Mouse (Mus musculus): Measurements from ENCODE around the gene Calhm1. TPM values are rescaled to one million over a fixed set of nuclear protein-coding genes. Genes with fewer than 3 reads are reported as not detected.
"Not testable (repeated sequence)": the region's sequence is repeated elsewhere in the genome, so short reads cannot be mapped to it uniquely, and the experiment has no call there.

Gene Calhm1
- polyA plus RNA-seq, 1 experiment: not detected

- DNase-seq (ENCODE audit: low read depth): no peak
- TF ChIP-seq CTCF (IDR thresholded peaks at IDR 0.05; ENCODE audit: borderline replicate concordance, extremely low read depth, insufficient read depth, insufficient read length) (no peak), POLR2A (IDR thresholded peaks at IDR 0.05; ENCODE audit: borderline replicate concordance, extremely low read depth, insufficient read depth, insufficient read length, poor library complexity, severe bottlenecking) (no peak)
Observed at GRCm38 (mm10) chr19:47152062-47152369, 8.0 kb upstream of the Calhm1 start.

DNA sequence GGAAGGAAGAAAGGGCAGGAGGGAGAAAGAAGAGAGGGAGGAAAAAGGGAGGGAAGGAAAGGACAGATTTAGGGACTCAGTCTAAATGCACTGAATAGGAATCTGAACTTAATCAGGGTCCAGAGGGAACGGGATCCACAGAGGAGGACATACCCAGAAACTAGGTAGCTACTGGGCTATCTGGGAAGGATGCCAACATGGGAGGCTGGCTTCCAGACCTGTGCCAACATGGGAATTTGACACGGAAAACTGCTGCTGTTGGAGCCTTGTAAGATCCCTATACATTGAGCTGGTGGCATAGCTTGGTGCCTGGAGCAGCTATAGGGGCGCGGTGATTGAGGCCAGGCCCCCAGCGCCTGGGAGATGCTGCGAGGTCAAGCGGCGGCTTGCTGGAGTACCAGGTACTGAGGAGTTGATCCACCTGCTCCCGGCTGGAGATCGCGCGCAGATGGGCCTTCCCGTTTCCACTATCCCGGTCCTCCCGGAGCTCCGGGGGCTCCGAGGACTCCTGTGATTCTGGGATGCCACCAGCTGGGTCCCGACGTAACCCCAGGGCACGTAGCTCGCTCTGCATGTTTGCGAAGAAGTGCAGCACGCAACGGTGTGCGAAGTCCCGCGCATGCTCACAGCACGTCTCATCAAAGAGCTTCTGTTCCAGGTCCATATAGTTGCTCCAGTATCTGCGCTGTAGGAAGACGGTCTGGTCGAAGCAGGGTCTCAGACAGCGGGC, 7.4 kb upstream of the Calhm1 start:
- DNase-seq (ENCODE audit: low read depth): peak; percentile 79
- TF ChIP-seq CTCF (IDR thresholded peaks at IDR 0.05; ENCODE audit: borderline replicate concordance, extremely low read depth, insufficient read depth, insufficient read length) (no peak), POLR2A (IDR thresholded peaks at IDR 0.05; ENCODE audit: borderline replicate concordance, extremely low read depth, insufficient read depth, insufficient read length, poor library complexity, severe bottlenecking) (no peak)

DNA sequence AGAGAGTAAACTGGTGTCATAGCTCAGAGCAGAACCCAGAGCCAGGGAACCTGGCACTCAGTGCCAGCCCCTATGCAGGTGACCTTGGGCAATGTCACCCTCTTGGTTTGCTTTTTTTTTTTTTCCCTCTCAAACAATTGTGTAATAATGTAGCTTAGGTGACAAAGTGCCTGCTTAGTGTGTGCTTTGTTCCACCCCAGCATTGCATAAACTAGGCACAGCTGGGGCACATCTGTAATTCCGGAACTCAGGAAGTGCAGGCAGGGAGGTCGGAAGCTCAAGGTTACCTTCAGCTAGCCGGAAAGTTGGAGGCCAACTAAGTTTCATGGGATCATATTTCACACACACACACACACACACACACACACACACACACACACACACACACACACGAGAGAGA, 5.8 kb upstream of the Calhm1 start:
- TF ChIP-seq POLR2A (IDR thresholded peaks at IDR 0.05; ENCODE audit: borderline replicate concordance, extremely low read depth, insufficient read depth, insufficient read length, poor library complexity, severe bottlenecking): no peak
- TF ChIP-seq CTCF (IDR thresholded peaks at IDR 0.05; ENCODE audit: borderline replicate concordance, extremely low read depth, insufficient read depth, insufficient read length): no peak
- no peak for DNase-seq (ENCODE audit: low read depth)

DNA sequence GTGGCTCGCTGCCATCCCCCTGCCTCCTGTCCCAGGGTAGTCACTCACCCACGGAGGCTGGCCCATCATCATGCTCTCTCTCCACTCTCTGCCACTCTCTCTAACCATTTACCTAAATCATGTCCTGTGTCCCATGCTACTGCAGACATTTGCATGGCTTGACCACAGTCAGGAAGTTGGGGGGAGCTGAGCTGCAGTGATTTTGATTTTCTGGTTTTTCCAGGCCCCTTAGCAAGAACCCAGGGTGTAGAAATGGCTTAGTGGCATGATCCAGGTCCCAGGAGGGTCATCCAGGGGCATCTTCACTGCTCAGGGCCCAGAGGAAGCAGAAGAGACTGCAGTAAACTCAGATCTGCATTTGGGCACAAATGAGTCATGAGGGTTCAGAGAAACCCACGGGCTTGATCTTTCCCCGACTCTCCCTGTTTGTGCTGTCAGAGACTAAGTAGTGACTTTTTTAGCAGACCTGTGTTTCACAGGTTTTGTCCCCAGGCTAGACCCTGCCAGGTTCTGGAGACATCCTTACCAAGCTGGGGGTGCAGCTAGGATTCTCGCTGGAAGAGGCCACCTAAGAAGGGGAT, 4.3 kb upstream of the Calhm1 start:
- DNase-seq (ENCODE audit: low read depth): no peak
- TF ChIP-seq CTCF (IDR thresholded peaks at IDR 0.05; ENCODE audit: borderline replicate concordance, extremely low read depth, insufficient read depth, insufficient read length) (no peak), POLR2A (IDR thresholded peaks at IDR 0.05; ENCODE audit: borderline replicate concordance, extremely low read depth, insufficient read depth, insufficient read length, poor library complexity, severe bottlenecking) (no peak)

- no peak for DNase-seq (ENCODE audit: low read depth)
- TF ChIP-seq CTCF (IDR thresholded peaks at IDR 0.05; ENCODE audit: borderline replicate concordance, extremely low read depth, insufficient read depth, insufficient read length): no peak
- no peak for TF ChIP-seq POLR2A (IDR thresholded peaks at IDR 0.05; ENCODE audit: borderline replicate concordance, extremely low read depth, insufficient read depth, insufficient read length, poor library complexity, severe bottlenecking)
Observed at GRCm38 (mm10) chr19:47142438-47142837, 1.6 kb downstream of the Calhm1 start.

DNA sequence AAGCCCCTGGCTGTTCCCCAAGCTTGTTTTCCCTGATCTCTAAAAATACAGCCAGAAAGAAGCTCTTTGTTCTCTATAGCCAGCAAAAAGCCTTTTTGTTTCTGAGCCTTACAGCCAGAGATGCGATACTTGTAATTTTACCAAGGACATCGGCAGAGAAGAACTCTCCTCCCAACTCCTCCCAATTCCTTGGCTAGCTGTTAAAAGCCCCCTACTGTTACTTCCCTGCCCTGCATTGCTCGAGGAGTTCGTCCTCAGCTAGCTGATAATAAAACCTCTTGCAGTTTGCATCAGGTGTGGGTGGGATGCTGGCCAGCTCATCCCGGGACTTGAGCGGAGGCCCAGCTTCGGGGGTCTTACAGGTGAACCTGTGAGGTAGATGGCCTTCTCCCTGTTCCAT, 4.4 kb downstream of the Calhm1 start:
- DNase-seq (ENCODE audit: low read depth): not testable (repeated sequence)

DNA sequence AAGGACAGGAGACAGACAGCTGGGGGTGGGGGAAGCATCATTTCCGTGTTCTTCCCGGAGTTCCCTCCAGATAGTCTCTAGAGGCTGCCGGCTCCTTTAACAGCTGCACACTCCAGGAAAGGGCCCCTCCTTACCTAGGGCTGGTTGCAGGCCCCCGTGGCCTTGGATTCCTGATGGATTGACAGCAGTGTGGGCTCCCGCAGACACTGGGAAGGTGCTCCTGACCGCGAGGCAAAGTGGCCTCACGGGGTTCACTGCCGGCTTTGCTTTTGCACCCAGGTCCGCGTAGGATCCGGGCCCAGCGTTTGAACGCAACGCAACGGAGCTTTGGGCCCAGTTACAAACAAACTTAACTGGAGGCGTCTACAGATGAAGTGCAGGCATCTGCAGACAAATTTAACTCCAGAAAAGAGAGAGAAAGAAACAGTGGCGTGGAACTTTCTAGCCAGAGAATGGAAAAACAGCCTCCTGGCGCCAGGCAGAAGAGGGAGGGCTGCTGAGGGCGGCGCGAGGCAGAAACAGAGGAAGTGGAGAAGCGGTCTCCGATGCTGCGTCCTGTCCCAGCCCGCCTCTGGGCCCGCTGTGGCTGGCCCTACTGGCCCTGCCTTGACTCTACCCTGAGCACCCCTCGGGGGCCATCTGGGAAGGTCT, 6.2 kb downstream of the Calhm1 start, which contains the start of gene Calhm2:
Calhm2 (minus strand) TSS at position 524 of the 651 bp plus-strand sequence.
- TF ChIP-seq CTCF (IDR thresholded peaks at IDR 0.05; ENCODE audit: borderline replicate concordance, extremely low read depth, insufficient read depth, insufficient read length): no peak
- no peak for TF ChIP-seq POLR2A (IDR thresholded peaks at IDR 0.05; ENCODE audit: borderline replicate concordance, extremely low read depth, insufficient read depth, insufficient read length, poor library complexity, severe bottlenecking)
- peak; percentile 24 for DNase-seq (ENCODE audit: low read depth)

DNA sequence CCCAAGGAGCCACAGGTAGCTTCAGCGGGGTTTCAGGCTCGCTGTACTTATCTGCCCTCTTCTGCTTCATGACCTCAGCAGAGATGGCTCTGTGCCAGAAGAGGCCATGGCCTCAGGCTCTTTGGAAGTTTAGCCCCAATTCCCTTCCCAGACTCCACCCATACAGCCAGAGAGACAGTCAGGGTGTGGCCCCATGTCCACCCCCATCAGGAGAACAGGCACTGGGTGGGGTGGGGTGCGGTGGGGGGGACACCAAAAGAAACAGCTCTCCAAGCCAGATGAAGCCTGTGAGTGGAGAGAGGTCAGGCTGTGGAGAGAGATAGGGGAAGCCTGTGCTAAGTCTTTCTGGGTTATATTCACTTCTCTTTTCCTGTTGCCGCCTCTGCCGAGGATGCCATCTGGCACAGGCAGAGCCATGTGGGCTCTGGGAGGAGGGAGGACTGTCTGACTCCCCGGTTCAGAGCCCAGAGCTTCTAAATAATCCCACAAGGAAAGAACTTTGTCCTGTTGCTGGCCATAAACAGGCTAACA, 6.9 kb downstream of the Calhm1 start:
- DNase-seq (ENCODE audit: low read depth): peak; percentile 56
- TF ChIP-seq CTCF (IDR thresholded peaks at IDR 0.05; ENCODE audit: borderline replicate concordance, extremely low read depth, insufficient read depth, insufficient read length): no peak
- TF ChIP-seq POLR2A (IDR thresholded peaks at IDR 0.05; ENCODE audit: borderline replicate concordance, extremely low read depth, insufficient read depth, insufficient read length, poor library complexity, severe bottlenecking): no peak

DNA sequence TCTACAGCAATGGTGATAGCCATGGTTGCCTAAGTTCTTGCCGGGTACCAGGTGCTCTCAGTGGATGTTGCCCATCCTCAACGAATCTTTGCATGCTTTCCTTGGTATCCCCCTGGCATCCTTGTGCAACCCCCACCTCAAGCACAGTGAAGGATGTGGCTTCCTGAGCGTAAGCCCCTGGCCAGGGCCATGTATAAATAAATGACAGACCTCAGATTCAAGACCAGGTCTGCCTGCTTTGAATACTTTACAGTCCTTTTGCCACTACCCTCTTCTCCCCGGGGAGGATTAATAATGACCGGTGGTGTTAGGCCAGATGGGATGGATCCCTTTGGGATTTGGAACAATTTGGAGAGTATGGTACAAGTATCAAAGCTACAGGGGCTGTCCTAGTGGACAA, 7.9 kb downstream of the Calhm1 start:
- no peak for DNase-seq (ENCODE audit: low read depth)
- TF ChIP-seq CTCF (IDR thresholded peaks at IDR 0.05; ENCODE audit: borderline replicate concordance, extremely low read depth, insufficient read depth, insufficient read length) (no peak), POLR2A (IDR thresholded peaks at IDR 0.05; ENCODE audit: borderline replicate concordance, extremely low read depth, insufficient read depth, insufficient read length, poor library complexity, severe bottlenecking) (no peak)

DNA sequence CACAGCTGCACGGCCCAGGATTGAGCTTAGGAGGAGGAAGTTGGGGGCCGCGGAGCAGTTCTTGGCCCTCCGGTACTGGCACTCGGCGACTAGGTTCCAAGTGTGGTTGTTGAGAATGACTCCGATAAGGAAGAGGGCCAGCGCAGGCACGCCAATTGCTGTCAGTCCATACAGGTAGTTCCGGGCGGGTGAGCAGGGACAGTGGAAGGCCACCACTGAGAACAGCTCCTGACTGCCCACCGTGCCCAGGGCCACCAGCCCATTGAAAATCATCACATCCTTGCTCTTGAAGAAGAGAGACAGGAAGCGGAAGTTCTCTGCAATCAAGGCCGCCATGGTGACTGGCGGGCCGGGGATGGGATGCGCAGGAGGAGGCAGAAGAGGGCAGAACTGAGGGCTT, 8.5 kb downstream of the Calhm1 start:
- no peak for TF ChIP-seq CTCF (IDR thresholded peaks at IDR 0.05; ENCODE audit: borderline replicate concordance, extremely low read depth, insufficient read depth, insufficient read length)
- TF ChIP-seq POLR2A (IDR thresholded peaks at IDR 0.05; ENCODE audit: borderline replicate concordance, extremely low read depth, insufficient read depth, insufficient read length, poor library complexity, severe bottlenecking): no peak
- DNase-seq (ENCODE audit: low read depth): no peak

GRCm38 (mm10) chr19:47133161-47133560, 10.9 kb downstream of the Calhm1 start:
- DNase-seq (ENCODE audit: low read depth): no peak
- TF ChIP-seq POLR2A (IDR thresholded peaks at IDR 0.05; ENCODE audit: borderline replicate concordance, extremely low read depth, insufficient read depth, insufficient read length, poor library complexity, severe bottlenecking) (no peak), CTCF (IDR thresholded peaks at IDR 0.05; ENCODE audit: borderline replicate concordance, extremely low read depth, insufficient read depth, insufficient read length) (no peak)
